Mouse (Mus musculus) thymus, postnatal 0 days (tissue): ENCODE data around the gene Tspan2. TPM values are rescaled to one million over a fixed set of nuclear protein-coding genes. Genes with fewer than 3 reads are reported as not detected.

Experiments
- DNase-seq: peaks from one replicate; pipeline ENCODE4 v3.0.0-alpha.2; 2015; ENCODE audit warnings: low spot score
- polyA plus RNA-seq: library from polyadenylated mRNA; unstranded; fragments of >200 nt; fragmentation: Nextera tagmentation; extraction: Ambion mirVana; gene quantifications from 2 replicates; pipeline ENCODE4 v1.2.1, GENCODE M21; 2015

Gene Tspan2
- polyA plus RNA-seq = 11.3 and 12.4 TPM in 2 replicates

GRCm38 (mm10) chr3:102734313-102735030, at the start of gene Tspan2:
Gene Tspan2, plus strand, starts transcription at chr3:102734529.
- DNase-seq = peak; percentile 63

GRCm38 (mm10) chr3:102686861-102687260, 47.5 kb upstream of the Tspan2 start:
- no peak for DNase-seq

GRCm38 (mm10) chr3:102687852-102688251, 46.5 kb upstream of the Tspan2 start:
- DNase-seq = no peak

GRCm38 (mm10) chr3:102691802-102692484, 42.4 kb upstream of the Tspan2 start:
- DNase-seq = peak; percentile 68

- DNase-seq = no peak
Measured at GRCm38 (mm10) chr3:102692758-102693325, 41.5 kb upstream of the Tspan2 start.

- no peak for DNase-seq
Measured at GRCm38 (mm10) chr3:102698127-102698526, 36.2 kb upstream of the Tspan2 start.

GRCm38 (mm10) chr3:102701303-102701702, 33.0 kb upstream of the Tspan2 start:
- no peak for DNase-seq

GRCm38 (mm10) chr3:102701902-102702544, 32.3 kb upstream of the Tspan2 start:
- peak; percentile 91 for DNase-seq

- no peak for DNase-seq
Measured at GRCm38 (mm10) chr3:102704001-102704401, 30.3 kb upstream of the Tspan2 start.

- DNase-seq = no peak
Measured at GRCm38 (mm10) chr3:102708599-102708998, 25.7 kb upstream of the Tspan2 start.

- peak; percentile 93 for DNase-seq
Measured at GRCm38 (mm10) chr3:102715066-102715584, 19.2 kb upstream of the Tspan2 start.

- no peak for DNase-seq
Measured at GRCm38 (mm10) chr3:102715839-102716238, 18.5 kb upstream of the Tspan2 start.

- DNase-seq = no peak
Measured at GRCm38 (mm10) chr3:102717586-102718285, 16.6 kb upstream of the Tspan2 start.

GRCm38 (mm10) chr3:102723154-102723553, 11.2 kb upstream of the Tspan2 start:
- no peak for DNase-seq

GRCm38 (mm10) chr3:102723841-102724570, 10.3 kb upstream of the Tspan2 start:
- peak; percentile 42 for DNase-seq

- DNase-seq = no peak
Measured at GRCm38 (mm10) chr3:102724798-102725459, 9.4 kb upstream of the Tspan2 start.

GRCm38 (mm10) chr3:102729416-102729815, 4.9 kb upstream of the Tspan2 start:
- DNase-seq = no peak

GRCm38 (mm10) chr3:102731112-102731511, 3.2 kb upstream of the Tspan2 start:
- no peak for DNase-seq

- DNase-seq = peak; percentile 39
Measured at GRCm38 (mm10) chr3:102732619-102733018, 1.7 kb upstream of the Tspan2 start.

GRCm38 (mm10) chr3:102733050-102733449, 1.3 kb upstream of the Tspan2 start:
- no peak for DNase-seq
